Mouse (Mus musculus) liver, embryonic 16.5 days (tissue): ENCODE data around the gene Tmem267. TPM values are rescaled to one million over a fixed set of nuclear protein-coding genes. Genes with fewer than 3 reads are reported as not detected.

Experiments
- ATAC-seq: fragments of 200-750 bp; cut with Nextera tagmentation; 2 replicates; pipeline ENCODE4 v1.8.0; 2017; ENCODE audit warnings: low read depth, mild to moderate bottlenecking, moderate number of reproducible peaks, moderate library complexity
- H3K27ac ChIP-seq: fragments of 300-500 bp; sonication (generic); 2 replicates; pipeline ENCODE4 v1.5.1; 2014; ENCODE audit warnings: mild to moderate bottlenecking, low read length
- H3K27me3 ChIP-seq: fragments of 300-500 bp; sonication (generic); 2 replicates; pipeline ENCODE4 v1.6.1; 2014; ENCODE audit warnings: low read depth, low read length, mixed read lengths; ENCODE audit not compliant: control insufficient read depth, insufficient read depth
- H3K36me3 ChIP-seq: fragments of 300-500 bp; sonication (generic); 2 replicates; pipeline ENCODE4 v1.6.1; 2014; ENCODE audit warnings: mild to moderate bottlenecking; ENCODE audit not compliant: control insufficient read depth, insufficient read depth
- H3K4me1 ChIP-seq: fragments of 300-500 bp; sonication (generic); 2 replicates; pipeline ENCODE4 v1.6.1; 2014; ENCODE audit warnings: low read depth, low read length, mixed read lengths; ENCODE audit not compliant: control insufficient read depth
- H3K4me2 ChIP-seq: fragments of 300-500 bp; sonication (generic); 2 replicates; pipeline ENCODE4 v1.6.1; 2014; ENCODE audit warnings: low read depth, low read length, mixed read lengths
- H3K4me3 ChIP-seq: fragments of 300-500 bp; sonication (generic); 2 replicates; pipeline ENCODE4 v1.5.1; 2014; ENCODE audit warnings: low read depth, mild to moderate bottlenecking, low read length
- H3K9ac ChIP-seq: fragments of 300-500 bp; sonication (generic); 2 replicates; pipeline ENCODE4 v1.6.1; 2014; ENCODE audit warnings: low read depth, low read length
- H3K9me3 ChIP-seq: fragments of 300-500 bp; sonication (generic); replicated peaks from 2 replicates; pipeline ENCODE4 v1.6.1; 2016; ENCODE audit warnings: low read length; ENCODE audit not compliant: control insufficient read depth
- WGBS: fragments of 180-500 bp; shearing (Covaris S2); extraction: QIAGEN DNeasy Blood & Tissue Kit; methylation state at CpG from one replicate; pipeline ENCODE4 v1.1.7; 2014; ENCODE audit not compliant: insufficient replicate concordance; 5-methylcytosine and 5-hydroxymethylcytosine counted together
- polyA plus RNA-seq: library from polyadenylated mRNA; unstranded; fragments of >200 nt; fragmentation: Nextera tagmentation; extraction: Ambion mirVana; gene quantifications from 2 replicates; pipeline ENCODE4 v1.2.1, GENCODE M21; 2015

Tmem267 gene
- polyA plus RNA-seq, 1 experiment from 2014 or later = 0.33 TPM

GRCm38 (mm10) chr13:119635496-119635895, 147.7 kb downstream of the Tmem267 start:
- Histone ChIP-seq H3K9me3 (no peaks in the 10 kb centered on the region), H3K27me3 (no peaks in the 10 kb centered on the region), H3K36me3 (no peaks in the 10 kb centered on the region), H3K9ac (no peak overlapping the region), H3K4me3 (no peak overlapping the region), H3K4me1 (no peaks in the 10 kb centered on the region; the same call in 1 of the 2 replicates), H3K27ac (no peak overlapping the region), H3K4me2 (no peak overlapping the region)
- WGBS = 28% methylated on average over 2 of the region's 2 CpGs
- ATAC-seq = no peak

DNA sequence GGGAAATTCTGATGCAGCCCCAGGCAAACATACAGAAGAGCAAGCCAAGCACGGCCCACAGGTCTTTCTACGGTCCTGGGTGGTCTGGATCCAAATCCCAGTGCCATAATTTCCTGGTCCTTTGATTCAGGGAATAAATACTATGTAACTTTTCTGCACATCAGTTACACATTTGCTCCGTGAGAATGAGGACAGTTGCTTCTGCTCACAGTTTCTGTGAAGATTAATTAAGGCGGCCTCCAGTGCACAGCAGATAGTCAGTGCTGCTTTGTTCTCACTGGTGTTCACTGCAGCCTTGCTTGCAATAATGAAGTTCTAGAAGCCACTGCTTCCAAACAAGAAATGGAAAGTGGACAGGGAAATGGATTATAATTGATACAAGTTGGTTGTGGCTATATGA, 150.0 kb downstream of the Tmem267 start:
- 67% methylated on average over 4 of the region's 4 CpGs for WGBS
- Histone ChIP-seq H3K9me3 (no peaks in the 10 kb centered on the region), H3K4me3 (no peak overlapping the region), H3K27ac (no peak overlapping the region), H3K4me2 (no peak overlapping the region), H3K9ac (no peak overlapping the region), H3K4me1 (no peaks in the 10 kb centered on the region), H3K27me3 (no peaks in the 10 kb centered on the region), H3K36me3 (no peaks in the 10 kb centered on the region)
- ATAC-seq = no peak

- no peak overlapping the region for H3K27ac ChIP-seq
- WGBS = 69% methylated on average over 5 of the region's 5 CpGs
- H3K9ac ChIP-seq = no peak overlapping the region
- no peak overlapping the region for H3K4me2 ChIP-seq
- no peak for ATAC-seq
- H3K27me3 ChIP-seq = no peaks in the 10 kb centered on the region
- no peak overlapping the region for H3K4me3 ChIP-seq
- H3K9me3 ChIP-seq = no peaks in the 10 kb centered on the region
- no peaks in the 10 kb centered on the region for H3K4me1 ChIP-seq
- H3K36me3 ChIP-seq = no peaks in the 10 kb centered on the region
These were observed 150.6 kb downstream of the Tmem267 start for GRCm38 (mm10) chr13:119638449-119638848.

- ATAC-seq = no peak
- WGBS = 27% methylated on average over 5 of the region's 5 CpGs
- Histone ChIP-seq H3K9ac (no peak overlapping the region), H3K27ac (no peak overlapping the region), H3K9me3 (no peaks in the 10 kb centered on the region), H3K4me1 (no peaks in the 10 kb centered on the region), H3K36me3 (no peaks in the 10 kb centered on the region), H3K27me3 (no peaks in the 10 kb centered on the region), H3K4me2 (no peak overlapping the region), H3K4me3 (no peak overlapping the region)
These were observed 151.5 kb downstream of the Tmem267 start for GRCm38 (mm10) chr13:119639302-119639701.

DNA sequence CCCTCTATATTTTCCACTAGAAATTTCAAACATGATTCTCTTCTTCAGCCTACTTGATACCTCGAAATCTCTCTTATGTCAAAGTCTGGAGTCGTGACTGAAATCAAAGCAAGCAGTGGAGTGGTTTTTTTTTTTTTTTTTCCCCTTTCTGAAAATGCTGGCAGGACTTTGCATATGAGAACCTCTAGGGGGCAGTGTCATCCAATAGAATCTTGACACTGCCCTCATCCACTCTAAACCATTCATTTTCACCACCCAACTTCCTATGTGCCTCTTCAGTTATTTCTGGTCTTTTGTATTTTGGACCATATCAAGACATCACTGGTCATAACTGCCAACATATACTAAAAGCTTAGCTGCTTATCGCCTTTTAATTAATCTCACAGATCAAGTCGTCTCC, 152.7 kb downstream of the Tmem267 start:
- H3K4me3 ChIP-seq = no peak overlapping the region
- H3K36me3 ChIP-seq = no peaks in the 10 kb centered on the region
- H3K27ac ChIP-seq = no peak overlapping the region
- WGBS = 35% methylated on average over 4 of the region's 4 CpGs
- H3K4me2 ChIP-seq = no peak overlapping the region
- no peak overlapping the region for H3K9ac ChIP-seq
- H3K9me3 ChIP-seq = no peaks in the 10 kb centered on the region
- no peak for ATAC-seq
- no peaks in the 10 kb centered on the region for H3K27me3 ChIP-seq
- H3K4me1 ChIP-seq = no peaks in the 10 kb centered on the region

GRCm38 (mm10) chr13:119641145-119641544, 153.3 kb downstream of the Tmem267 start:
- H3K36me3 ChIP-seq = no peaks in the 10 kb centered on the region
- no peak overlapping the region for H3K4me2 ChIP-seq
- H3K4me1 ChIP-seq = no peaks in the 10 kb centered on the region
- 55% methylated on average over 7 of the region's 7 CpGs for WGBS
- H3K4me3 ChIP-seq = no peak overlapping the region
- H3K27ac ChIP-seq = no peak overlapping the region
- no peaks in the 10 kb centered on the region for H3K27me3 ChIP-seq
- no peak overlapping the region for H3K9ac ChIP-seq
- no peaks in the 10 kb centered on the region for H3K9me3 ChIP-seq
- no peak for ATAC-seq

DNA sequence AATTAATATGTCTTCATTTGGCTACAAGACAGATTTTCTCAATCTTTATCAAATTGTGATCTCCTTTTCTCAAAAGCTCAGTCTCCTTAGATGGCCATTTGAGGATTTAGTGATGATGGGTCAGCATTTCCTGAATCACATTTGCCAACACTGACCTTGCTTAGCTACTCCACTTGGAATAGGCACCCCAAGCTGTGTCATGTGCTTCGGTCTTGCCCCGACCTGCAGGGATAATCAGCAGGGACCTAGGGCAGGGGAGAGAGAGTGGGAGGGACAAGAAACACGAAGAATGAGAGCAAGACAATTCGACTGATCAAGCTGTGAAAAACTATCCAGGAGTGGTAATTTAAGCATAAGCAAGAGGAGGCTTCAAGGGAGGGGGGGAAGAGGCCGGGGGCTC, 156.9 kb downstream of the Tmem267 start:
- WGBS = 47% methylated on average over 5 of the region's 5 CpGs

DNA sequence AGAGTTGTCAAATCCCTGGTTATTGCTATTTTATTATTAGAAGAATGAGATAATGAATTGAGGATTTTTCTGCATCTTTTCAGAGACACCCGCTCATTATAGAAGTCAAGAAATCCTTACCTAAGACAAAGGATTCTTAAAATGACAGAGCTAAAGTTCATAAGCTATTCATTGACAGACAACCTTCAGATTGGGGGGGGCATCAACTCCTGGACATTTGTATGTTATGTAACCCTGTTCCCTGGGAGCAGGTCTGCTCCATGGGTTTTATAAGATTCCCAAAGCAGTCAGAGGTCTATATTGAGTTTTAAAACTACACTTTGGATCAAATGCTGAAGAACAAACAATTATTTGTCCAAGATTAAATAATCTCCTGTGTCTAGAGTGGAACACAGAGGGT, 158.7 kb downstream of the Tmem267 start:
- Histone ChIP-seq H3K4me3 (no peak overlapping the region), H3K4me1 (no peaks in the 10 kb centered on the region), H3K27me3 (no peaks in the 10 kb centered on the region), H3K9me3 (no peaks in the 10 kb centered on the region), H3K4me2 (no peak overlapping the region), H3K9ac (no peak overlapping the region), H3K36me3 (no peaks in the 10 kb centered on the region), H3K27ac (no peak overlapping the region)
- ATAC-seq = no peak
- 59% methylated on average over 1 of the region's 1 CpGs for WGBS

More for the DNA sequence above, 156.9 kb downstream of the Tmem267 start:
- H3K9ac ChIP-seq = no peak overlapping the region
- no peak overlapping the region for H3K4me3 ChIP-seq
- H3K4me2 ChIP-seq = no peak overlapping the region
- H3K36me3 ChIP-seq = no peaks in the 10 kb centered on the region
- no peak overlapping the region for H3K27ac ChIP-seq
- no peaks in the 10 kb centered on the region for H3K4me1 ChIP-seq
- no peak for ATAC-seq
- H3K9me3 ChIP-seq = no peaks in the 10 kb centered on the region
- no peaks in the 10 kb centered on the region for H3K27me3 ChIP-seq

DNA sequence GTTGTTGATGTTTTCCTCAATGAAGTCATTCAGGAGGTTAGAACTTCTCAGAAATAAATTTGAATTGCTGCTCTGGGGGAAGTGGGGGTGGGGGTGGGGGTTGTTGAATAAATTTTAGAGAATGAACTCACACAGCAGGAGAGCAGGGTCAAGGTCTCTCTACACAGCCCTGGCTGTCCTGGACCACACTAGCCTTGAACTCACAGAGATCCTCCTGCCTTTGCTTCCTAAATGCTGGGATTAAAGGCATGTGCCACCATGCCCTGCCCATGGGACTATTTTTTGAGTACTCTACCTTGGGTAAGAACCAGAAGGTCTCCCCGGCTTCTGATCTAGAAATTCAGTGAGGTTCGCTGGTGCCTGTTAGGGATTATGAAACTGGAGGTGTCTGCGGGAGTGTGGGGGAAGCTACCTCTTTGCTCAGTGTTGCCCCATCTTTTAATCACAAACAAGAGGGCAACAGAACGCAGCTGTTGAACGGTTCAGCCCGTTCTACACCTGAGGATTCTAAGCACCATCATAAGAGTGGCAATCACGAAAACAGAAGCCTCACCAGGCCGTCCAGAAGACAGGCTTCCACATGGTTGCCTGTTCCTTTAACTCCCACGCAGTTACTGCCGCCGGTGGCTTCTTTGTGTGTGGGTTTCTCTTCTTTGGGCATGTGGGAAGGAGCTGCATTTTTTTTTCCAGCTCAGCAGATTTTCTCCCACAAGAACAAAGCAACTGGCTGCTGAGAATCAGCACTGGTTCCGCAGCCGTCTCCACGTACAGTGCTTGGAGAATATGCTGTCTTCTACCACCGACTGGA, 161.3 kb downstream of the Tmem267 start:
- H3K4me1 ChIP-seq = no peaks in the 10 kb centered on the region
- ATAC-seq = no peak
- no peak overlapping the region for H3K27ac ChIP-seq
- no peaks in the 10 kb centered on the region for H3K27me3 ChIP-seq
- H3K9ac ChIP-seq = no peak overlapping the region
- H3K4me3 ChIP-seq = no peak overlapping the region
- no peak overlapping the region for H3K4me2 ChIP-seq
- H3K36me3 ChIP-seq = no peaks in the 10 kb centered on the region
- 53% methylated on average over 15 of the region's 15 CpGs for WGBS
- no peaks in the 10 kb centered on the region for H3K9me3 ChIP-seq
